Mouse (Mus musculus) kidney, adult 9 months (tissue): ENCODE data around the gene Sfr1.

Experiments used
- DNase-seq: peaks from one replicate; pipeline ENCODE4 v3.0.0; 2022

Sfr1 gene

DNA sequence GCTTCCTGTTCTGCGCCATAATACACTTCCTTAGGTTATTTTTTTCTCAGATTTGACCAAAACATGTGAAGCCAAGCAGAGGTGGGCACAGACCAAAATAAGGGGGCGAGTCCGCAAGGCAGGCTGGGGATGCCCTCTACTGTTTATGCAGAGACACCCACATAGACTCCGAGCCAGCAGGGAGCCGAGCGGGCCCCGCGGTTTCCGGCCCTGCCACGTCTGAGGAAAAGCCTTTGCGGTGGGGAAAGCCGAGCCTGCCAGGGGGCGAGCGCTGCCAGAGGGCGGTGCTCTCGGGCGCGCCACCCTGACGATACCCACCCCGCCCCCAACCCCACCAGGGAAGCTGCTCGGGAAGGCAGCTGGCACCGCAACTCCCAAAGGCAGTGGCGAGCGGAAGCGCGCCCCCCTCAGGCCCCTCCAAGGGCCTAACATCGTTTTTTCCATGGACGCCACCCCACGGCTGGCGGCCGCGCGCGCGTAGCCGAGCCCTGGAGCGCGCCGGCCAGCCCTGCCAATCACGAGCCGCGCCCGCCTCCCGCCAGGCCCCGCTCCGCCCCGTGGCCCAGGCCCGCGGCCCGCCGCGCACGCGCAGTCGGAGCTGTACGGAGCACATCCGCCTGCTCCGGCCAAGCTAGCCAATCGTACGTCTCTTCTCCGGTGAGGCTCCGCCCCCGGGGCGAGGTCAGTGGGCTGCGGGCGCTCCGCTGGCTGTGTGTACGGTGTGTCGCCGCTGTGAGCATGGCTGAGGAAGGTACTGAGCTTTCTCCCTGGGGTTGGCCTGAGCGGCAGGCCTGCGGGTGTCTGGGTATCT is at the start of gene Sfr1:
TSS of gene Sfr1 (plus strand) at position 612 of the 811 bp plus-strand sequence.
- DNase-seq = peak; percentile 99

DNA sequence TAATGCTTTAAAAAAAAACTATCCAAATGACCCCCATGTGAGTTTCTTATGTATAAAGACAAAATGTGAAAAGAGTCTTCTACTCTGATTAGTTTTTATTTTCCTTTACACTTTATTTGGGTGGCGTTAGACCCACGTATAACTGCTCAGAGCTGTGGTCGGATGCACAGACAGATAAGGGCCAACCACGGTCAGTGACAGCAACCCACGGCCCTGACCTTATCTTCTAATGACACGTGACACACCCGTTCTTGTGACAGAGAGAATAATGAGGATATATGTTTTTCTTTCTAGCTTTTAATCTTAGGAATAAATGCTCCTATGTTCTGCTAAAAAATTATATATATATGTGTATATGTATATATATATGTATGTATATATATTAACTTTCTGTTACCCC is 41.9 kb upstream of the Sfr1 start:
- no peak for DNase-seq

DNA sequence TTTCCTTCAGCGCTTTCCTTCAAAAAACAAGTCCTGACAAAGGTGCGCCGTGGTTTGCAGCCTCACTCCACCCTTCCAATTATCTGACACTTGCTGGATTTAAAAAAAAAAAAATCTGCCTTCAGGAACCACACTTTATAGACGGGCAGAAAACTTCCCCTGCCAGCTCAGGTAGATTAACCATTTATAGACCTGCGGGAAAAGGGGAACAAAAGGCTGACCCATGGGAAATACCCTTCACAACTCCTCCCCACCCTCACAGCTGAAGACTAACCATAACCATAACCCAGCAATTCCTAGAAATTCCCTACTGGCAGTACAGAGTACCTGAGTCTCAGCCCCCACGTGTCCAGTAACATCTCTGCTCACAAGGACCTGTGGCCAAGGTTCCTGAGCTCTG is 39.5 kb upstream of the Sfr1 start, which contains the start of gene Col17a1:
TSS of gene Col17a1 (minus strand) at position 101 of the 400 bp plus-strand sequence.
- no peak for DNase-seq

DNA sequence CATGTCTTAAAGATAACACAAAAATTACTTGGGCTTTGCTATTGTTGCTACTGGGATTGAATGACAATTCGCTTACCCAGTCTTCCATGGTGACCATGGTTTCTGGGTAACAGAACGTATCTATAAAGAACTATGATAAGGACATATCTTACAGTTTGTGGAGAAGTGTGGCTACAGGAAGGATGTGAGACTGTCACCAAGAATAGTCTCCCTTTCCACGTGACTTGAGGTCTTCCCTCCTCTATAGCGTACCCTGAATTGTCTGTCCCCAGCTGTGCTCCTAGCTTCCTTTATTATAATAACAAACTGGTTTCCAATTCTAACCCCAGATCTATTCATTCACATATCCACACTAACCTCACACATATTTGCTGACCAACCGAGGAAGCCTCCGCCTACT is 35.8 kb upstream of the Sfr1 start:
- DNase-seq = no peak

DNA sequence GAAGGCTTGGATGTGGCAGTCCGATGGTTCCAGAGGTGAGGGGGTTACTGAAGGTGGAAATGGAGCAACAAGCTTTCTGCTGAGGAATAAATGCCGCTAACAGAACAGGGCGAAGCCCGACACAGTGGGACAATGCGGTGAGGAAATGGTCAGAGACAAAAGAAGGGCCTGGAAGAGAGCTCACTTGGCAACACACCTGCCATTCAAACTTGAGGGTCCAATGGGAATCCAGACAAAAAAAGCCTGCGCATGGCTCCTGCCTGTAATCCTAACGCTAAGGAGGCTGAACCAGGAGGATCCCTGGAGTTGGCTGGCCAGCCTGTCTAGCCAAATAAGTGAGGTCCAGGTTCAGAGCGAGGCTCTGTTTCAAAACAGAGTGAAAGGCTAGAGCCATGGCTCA is 35.1 kb upstream of the Sfr1 start:
- DNase-seq = no peak

DNA sequence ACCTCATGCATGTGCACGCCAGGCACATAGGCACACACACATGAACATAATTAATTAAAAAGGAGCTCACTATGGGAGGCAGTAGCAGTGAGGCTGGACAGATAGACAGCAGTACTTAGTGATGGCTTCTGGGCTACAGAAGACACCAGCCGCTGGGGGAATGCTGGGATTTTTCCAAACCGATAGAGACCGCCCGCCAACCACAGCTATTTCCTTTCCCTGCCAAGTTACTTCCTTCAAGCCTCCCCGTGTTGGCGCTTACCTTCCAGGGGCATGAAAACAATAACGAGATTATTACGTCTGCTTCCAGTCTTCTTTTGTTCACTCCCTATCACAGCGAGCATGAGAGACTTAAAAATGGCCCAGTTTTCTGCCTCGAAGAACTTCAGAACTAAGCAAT is 34.4 kb upstream of the Sfr1 start:
- DNase-seq = no peak

DNA sequence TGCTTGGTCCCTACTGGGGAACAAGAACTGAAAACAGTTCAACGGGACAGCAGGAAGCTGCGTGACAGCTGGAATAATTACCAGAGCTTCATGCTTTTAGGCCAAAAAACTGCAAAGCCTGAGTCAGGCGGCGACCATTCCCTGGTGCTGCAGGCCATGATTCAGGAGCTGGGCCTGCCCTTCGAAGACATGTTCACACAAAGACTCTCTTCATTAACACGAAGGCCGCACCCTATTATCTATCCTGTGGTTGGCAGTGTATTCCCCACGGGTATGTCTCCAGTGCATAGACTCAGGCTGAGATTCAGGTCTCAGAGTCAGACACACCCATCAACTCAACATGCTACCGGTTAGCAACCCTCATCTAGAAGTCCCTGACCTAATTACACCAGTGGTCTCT is 33.2 kb upstream of the Sfr1 start:
- DNase-seq = no peak

DNA sequence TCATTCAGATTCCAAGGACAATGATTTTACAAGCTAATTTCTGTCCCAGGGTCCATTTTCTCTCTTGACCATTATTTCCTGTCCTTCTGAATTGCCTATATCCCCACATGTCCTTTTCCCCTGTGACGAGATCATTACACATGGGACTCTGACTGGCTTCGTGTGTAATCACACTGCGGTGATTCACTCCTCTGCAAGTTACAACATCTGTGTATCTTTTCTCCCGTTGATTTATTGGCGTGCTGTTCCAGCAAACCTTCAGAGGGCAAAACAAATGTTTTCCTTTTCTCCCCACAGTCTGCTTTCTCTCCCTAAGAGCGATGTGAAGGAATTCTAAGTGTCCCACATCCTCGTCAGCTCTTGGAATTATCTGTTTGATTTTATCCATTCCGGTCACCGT is 31.7 kb upstream of the Sfr1 start:
- DNase-seq = no peak

DNA sequence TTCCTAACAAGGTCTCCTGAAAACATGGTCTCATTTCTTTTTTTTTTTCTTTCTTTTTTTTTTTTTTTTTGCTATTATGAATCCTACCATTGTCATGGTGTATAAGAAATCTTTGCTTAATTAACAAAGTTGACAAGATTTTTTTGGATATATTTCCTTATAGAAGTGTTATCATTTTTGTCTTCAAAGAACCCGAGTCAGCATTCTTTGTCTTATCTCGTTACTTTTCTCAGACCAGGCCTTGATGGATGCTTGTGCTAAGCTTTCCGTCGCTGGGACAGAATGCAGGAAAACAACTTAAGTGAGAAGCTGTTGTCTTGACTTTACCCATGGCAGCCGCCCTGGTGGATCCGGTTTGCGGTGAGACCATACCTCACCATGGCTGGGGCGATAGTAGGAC is 31.0 kb upstream of the Sfr1 start:
- no peak for DNase-seq

DNA sequence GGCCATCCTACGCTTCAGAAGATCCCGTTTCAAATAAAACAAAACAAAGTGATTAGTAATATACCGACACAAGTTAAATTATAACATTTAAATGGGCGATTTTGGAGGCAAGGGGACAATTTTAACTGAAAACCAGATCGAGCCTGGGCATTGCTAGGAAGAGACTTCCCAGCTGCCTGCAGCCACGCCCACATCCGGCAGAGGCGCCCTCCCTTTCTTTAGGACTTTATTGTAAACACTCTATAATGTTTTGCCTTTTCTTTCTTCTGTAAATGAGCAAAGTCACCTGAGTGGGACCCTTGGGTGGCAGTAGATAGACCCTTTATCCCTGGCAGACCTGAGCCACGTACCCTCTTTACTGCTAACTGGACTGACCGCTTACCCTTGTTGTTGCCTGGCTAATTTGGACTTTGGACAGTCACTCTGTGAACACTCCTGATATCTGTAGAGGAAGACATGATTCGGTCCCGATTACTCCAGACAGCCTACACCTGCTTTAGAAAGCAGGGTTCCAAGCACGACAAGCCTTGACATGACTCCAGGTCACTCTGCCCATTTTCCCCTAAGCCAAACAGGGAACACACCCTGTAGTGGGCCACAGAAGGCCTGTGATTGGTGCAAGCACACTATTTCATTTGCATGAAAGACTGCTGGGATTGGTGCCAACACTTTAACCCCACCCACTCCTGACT is 26.3 kb upstream of the Sfr1 start:
- no peak for DNase-seq

DNA sequence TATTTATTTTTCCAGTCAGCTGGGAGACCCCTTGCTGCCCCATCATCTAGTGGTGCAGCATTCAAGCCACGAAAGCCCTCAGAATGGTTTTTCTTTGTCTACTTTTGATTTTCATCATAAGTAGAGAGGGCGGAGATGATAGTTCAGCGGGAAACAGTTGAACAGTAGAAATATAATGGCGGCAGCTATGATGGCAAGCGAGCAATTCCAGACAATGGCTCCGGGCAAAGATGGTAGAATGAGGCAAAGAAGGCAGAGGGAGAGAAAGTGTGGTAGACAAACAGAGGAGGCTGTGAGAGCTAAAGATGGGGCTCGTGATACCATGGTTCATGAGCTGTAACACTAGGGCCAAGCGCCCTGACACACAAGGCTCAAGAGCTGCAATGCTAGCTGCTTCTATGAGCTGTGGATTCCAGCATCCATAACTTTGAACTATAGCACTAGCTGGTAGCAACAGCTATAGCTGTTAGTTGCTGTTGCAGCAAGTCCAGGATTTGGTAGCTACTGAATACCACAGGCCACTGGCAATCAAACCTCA is 25.6 kb upstream of the Sfr1 start:
- no peak for DNase-seq

DNA sequence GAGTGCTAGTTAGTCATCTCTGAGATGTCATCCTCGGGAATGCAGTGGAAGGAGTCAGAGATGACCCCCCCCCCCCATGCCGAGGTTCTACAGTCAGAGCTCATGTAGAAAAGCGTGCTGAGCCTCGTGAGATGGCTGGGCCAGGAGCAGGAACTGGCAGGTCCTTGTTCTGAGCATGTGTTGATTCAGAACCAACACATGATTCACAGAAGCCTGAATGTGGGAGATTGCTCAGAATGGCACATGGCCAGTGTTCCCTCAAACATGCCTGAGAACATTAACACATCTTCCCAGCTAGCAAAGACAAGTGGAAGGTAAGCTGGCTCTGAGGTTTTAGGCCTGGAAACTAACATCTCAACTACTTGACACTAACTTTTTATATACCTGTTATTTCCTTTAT is 21.1 kb upstream of the Sfr1 start:
- no peak for DNase-seq

DNA sequence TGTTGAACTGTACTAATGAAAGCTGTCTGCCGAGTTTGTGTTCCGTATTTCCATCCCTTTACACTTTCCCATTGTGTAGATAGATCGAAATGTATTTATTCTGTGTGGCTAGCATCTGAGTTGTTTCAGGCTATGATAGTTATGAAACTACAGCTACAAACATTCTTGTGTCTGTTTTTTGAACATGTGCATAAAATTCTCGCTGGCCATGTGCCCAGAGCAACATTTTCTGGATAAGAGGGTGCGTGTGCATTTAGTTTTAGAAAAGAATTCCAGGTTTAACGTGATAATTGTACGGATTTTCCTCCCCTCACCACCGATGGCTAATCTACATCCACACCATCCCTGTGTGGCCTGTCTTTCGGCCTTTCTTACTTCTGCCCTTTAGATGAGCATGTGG is 18.0 kb upstream of the Sfr1 start:
- DNase-seq = no peak

DNA sequence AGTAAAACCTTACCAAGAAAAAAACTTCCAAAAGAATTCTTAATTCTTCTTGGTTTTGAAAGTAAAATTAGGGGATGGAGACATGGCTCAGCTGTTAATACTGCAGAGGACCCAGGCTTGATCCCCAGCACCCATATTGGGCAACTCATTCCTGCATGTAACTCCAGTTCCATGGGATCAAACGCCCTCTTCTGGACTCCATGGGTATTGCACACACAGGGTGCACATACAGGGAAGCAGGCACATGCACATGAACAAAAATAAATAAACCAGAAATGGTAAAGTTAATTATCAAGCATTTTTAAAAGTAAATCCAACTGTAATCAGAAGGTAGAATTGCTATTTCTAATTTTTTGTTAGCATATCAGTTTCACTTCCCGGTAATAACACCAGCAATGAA is 15.3 kb upstream of the Sfr1 start:
- no peak for DNase-seq

DNA sequence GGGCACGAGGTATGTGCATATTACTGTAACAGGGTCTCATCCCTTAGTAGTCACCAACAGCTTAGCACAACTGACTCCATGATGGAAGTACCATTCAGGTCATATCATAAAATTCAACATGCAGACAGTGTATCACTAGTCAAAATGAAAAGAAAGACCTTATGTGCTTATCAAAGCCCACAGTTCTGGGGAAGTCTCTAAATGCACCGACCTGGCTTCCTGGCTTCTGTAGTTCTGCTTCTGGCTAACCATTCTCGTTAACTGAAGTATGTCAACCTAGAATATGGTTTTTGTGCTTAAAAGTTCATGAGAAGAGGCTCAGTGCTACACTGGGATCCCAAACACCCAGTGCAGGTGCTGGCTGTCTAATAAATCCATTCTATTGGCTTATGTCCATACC is 12.3 kb upstream of the Sfr1 start:
- no peak for DNase-seq

DNA sequence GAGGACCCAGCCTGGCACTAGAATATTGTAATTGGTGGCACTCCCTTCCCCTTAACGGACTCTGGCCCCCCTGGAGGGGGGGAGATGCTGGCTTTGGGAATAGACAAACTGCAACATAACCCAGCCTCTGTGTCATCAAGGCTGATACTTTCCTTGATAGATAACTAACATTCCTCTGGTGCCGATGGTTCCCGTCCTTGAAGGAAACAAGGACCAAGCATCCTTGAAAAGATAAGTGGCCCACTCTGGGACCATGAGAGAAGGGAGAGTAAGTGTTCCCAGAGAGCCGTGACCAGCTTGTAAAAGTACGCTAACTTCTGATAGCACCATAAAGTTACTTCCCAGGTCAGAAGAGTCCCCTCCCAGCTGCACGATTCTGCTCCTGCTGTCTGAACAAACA is 9.0 kb upstream of the Sfr1 start:
- DNase-seq = no peak

DNA sequence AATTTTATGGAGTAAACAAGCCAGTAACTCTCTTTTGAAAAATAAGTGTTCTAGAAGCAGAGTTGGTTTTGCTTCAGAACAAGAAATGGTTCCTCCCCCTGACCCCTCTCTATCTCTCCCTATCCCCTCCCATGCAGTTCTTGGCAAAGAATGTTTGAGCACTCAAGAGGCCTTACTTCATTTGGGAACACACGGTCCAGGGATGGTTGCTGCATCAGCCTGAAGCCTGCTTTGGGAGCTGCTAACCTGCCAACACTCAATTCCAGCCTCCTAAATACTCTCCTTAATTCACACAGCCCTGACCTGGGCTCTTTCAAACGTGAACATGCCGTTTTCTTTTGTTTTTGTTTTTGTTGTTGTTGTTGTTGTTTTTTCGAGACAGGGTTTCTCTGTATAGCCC is 6.6 kb upstream of the Sfr1 start:
- no peak for DNase-seq

DNA sequence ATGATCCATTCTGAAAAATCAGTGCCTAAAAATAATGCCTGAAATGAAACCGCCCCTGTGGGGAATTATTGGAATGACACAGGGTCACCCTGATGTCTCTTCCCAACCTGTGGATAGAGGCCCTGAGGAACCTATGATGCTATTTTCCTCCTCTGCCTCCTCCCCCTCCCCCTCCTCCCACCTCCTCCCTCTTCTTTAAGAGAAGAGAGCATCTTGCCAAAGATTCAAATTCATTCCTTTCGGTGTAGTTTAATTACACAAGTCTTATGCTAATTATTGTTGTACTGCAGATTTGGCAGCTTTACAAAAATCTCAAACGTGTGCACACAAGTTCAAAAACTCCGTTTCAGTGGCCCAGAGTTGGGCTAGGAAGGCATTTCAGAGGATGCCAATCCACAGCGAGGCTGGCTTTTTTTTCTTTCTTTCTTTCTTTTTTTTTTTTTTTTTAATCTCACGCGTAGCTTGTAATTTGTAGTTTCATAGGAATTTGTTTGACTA is 5.8 kb upstream of the Sfr1 start:
- no peak for DNase-seq

DNA sequence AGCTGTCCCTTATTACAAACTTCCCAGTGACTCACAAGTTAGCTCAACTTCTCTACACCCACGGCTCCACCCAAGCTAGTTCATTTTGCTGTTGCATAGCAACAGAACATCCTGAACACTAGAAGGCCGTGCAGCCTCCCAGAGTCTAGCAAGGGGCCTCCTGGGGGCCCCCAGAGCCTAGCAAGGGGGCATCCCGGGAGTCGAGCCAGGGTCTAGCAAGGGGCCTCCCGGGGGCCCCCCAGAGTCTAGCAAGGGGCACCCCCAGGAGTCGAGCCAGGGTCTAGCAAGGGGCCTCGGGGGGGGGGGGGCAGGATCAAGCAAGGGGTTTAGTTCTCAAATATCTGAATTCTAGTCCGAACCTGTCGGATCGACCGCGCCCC is 801 bp upstream of the Sfr1 start:
- DNase-seq = peak; percentile 60

DNA sequence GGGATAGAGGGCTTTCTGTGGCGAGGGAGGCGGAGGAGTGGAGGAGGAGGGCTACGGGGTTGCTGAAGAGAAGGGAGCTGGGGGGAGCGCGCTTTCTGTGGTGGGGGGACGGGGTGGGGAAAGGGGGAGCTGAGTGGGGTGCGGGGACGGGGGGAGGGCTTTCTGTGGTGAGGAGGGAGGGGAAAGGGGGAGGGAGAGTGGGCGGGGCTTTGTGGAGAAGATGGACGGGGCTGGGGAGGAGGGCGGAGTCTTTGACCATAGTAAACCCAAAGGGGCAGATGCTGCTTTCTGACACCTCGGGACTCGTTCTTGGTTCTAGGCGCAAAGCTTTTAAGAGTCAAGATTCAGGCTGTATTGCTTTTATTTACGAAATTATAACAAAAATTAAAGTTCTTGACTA is 449 bp downstream of the Sfr1 start:
- peak; percentile 43 for DNase-seq

DNA sequence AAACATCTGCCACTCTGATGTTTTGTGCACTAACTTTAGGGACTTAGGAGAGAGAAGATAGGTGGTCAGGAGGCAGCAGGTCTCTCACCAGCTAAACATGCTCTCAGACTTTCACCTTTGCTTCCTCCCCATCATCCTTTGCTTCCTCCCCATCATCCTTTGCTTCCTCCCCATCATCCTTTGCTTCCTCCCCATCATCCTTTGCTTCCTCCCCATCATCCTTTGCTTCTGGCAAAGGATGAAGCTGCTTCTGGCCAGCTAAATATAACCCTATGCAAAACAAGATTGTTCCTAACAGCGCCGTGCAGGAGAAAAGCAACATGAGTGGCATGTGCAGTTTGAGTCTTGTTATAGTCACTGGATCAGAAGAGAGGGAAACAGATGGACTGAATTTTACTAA is 15.6 kb downstream of the Sfr1 start:
- no peak for DNase-seq

DNA sequence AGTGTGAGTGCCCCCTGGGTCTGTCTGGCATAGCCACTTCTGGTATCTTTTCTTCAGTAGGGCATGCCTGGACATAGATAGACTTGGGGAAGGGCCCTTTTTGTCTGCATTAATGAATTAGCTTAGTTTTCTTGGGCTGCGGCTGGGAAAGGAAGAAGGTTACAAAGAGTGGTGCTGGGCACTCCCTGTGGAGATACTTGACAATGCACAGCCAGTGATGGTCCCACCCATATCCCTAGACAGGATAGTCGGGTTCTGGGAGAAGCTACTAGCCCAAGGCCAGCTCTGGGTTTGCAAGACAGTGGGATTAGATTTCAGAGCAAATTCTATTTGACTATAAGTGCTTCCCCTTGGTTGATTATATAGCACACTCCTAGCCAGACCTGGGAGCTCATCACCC is 17.5 kb downstream of the Sfr1 start:
- no peak for DNase-seq

DNA sequence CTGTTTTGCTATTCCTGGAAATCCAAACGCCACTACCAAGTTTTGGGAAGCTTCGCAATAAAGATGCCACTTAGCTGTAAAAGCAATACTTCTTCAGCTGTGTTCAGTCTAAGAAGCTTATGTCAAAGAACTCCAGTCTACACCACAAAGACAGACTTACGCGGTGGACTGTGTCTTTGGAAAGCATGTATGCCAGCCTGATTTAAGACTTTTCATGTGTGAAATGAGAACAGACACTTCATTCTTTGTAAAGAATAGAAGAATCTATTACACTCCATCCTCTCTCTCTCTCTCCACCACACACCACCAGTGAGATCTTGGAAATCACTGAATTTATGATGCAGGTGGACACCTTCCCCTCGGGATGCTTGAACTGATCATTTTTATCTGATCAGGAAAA is 18.9 kb downstream of the Sfr1 start:
- DNase-seq = no peak

DNA sequence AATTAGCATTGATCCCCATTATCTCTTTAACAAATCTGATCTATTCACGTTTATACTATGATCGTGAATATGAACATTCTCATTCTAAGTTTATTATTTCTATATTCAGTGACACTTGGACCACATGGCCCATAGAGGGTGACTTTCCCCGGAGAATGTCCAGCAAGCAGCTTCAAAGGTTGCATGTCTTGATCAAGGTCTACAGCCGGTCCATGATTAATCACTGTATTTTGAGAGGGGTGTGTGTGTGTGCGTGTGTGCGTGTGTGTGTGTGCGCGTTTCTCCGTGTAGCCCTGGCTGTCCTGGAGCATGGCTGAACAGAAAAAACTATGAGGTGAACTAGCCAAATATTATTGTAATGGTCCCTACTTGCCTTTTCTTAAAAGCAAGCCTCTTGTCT is 21.0 kb downstream of the Sfr1 start:
- no peak for DNase-seq
